Mouse (Mus musculus): Measurements from ENCODE around the gene Zfp672. TPM values are rescaled to one million over a fixed set of nuclear protein-coding genes. Genes with fewer than 3 reads are reported as not detected.

Gene Zfp672
- polyA plus RNA-seq (2017; shearing (Covaris generic)): 39.7 TPM

DNA sequence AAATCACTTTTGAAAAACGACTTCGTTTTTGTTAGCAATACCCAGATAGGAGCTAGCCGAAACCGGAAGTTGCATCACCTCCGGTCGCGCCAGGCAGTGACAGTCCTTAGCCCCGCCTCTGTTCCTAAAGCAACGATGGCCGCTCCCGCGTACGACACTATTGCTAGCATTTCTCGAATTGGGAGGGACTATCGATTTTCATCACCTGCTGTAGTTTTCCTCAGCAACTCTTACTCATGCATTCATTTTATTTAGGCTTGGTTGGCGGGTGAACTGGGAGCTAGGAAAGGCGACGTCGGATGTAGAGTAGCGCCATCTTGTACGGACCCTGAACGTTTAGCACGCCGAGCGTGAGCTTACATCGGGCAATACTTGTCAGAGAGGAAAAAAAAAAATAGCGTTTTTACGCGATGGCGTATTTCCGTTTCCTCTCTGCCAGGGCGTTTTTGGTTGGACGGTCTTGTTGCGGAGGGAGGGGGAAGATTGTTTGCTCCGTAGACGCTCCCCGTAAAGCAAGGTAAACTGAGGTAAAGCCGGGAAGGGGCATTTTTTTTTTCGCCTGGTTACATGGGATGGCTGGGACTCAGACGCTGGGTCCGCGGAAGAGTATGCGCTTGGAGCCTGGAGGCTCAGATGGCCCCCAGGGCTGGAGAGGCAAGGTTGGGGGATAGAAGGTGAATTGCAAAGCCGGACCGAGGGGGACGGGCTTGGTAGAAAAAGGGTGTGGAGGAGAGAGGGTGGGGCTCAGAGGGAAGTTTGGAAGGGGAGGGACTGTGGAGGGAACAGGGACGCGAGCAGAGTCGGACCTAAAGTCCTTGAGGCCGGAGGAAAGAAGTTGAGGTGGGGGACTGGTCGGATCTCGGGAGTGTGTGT lies at the start of gene Zfp672, which contains the start of gene Sh3bp5l:
Gene Zfp672 (minus strand): TSS at position 64 of the 873 bp plus-strand sequence.
Gene Sh3bp5l (plus strand): TSS at position 449 of the 873 bp plus-strand sequence.

DNA sequence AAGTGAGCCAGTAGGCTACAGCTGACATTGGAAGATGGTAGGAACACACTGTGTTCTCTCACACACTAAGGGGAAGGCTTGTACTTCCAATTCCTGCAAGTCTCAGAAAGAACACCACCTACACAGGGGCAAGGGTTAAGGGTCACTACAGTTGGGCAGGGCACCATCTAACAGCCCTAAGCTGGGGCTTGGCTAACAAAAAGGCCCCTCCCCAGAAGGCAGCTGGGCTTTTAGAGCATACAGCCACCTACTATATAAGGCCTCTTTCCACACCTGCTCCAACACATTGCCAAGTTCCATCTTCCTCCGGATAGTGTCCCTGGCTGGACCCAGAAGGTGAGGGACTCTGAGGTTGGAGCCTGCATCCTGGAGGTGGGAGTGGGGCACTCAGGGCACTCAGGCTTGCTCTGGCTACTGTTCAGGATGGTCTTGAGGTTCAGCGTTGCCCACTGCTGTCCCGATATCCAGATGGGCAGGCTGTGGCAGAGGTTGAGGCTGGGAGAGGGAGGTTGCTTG lies 48.7 kb upstream of the Zfp672 start, which contains the start of gene Lypd8:
Gene Lypd8 (plus strand): TSS at position 281 of the 516 bp plus-strand sequence.

DNA sequence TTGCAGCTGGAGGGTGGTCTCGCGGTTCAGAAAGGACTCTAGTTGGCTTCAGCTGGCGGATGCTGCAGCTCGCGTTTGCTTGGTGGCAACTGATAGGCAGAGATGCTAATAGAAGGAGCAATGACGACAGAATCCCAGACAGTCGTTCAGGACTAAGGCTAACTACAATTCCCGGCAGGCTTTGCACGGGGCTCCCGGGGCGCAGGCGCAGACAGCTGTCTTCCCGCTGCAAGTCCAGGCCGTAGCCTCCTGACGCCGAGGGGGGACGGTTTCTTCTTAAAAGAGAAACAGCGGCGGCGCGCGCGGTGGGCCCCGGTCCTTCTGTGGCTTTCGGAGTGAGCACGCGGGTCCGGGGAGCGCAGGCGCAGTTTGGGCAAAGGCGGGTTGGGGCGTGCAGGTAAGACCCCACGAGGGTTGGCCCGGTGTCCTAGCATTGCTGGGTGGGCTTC lies 23.3 kb downstream of the Zfp672 start, which contains the start of gene Zfp692:
Gene Zfp692 (plus strand): TSS at position 210 of the 449 bp plus-strand sequence.

DNA sequence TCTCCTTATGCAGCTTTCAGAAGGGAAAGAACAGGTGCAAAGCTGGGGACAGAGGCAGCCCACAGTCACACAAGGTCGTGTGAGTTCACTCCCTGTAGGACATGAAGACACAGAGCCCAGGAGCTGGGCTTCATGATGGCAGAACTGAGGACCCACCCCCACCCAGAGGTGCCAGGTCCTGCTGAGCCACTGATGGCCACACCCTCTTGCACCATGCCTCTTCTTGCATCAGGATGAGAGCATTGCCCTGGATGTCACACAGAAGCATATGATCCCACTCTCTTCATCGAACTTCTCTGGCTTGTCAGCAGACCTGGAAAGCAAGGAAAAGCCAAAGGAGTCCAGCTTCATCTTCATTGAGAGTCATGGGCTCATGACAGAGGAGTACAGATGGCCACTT lies 55.6 kb downstream of the Zfp672 start, which contains the start of gene 4930438A08Rik:
Gene 4930438A08Rik (plus strand): TSS at position 228 of the 400 bp plus-strand sequence.

Other genes starting within 250 kb of the Zfp672 start
- gene Gm12248, start 237.2 kb downstream of the Zfp672 start, polyA plus RNA-seq (2017; shearing (Covaris generic)): not detected
- 67.1 TPM for gene Cnot8, start 226.2 kb downstream of the Zfp672 start, polyA plus RNA-seq (2017; shearing (Covaris generic))
- 13.4 TPM for gene Gemin5, start 161.8 kb downstream of the Zfp672 start, polyA plus RNA-seq (2017; shearing (Covaris generic))
- gene Mrpl22, start 158.7 kb downstream of the Zfp672 start, polyA plus RNA-seq (2017; shearing (Covaris generic)): 37.7 TPM
- 194 TPM for gene Igtp, start 130.8 kb downstream of the Zfp672 start, polyA plus RNA-seq (2017; shearing (Covaris generic))
- gene Irgm2, start 130.7 kb downstream of the Zfp672 start, polyA plus RNA-seq (2017; shearing (Covaris generic)): 47.7 TPM
- not detected for gene 4930438A08Rik, start 55.5 kb downstream of the Zfp672 start, polyA plus RNA-seq (2017; shearing (Covaris generic))
- gene Zfp692, start 23.3 kb downstream of the Zfp672 start, polyA plus RNA-seq (2017; shearing (Covaris generic)): 39.8 TPM
- 12.9 TPM for gene Sh3bp5l, start 385 bp upstream of the Zfp672 start, polyA plus RNA-seq (2017; shearing (Covaris generic))
- gene Lypd8, start 48.7 kb upstream of the Zfp672 start, polyA plus RNA-seq (2017; shearing (Covaris generic)): 0.59 TPM
- not detected for gene 1810065E05Rik, start 90.8 kb upstream of the Zfp672 start, polyA plus RNA-seq (2017; shearing (Covaris generic))
- 0.84 TPM for gene Gm12253, start 102.2 kb upstream of the Zfp672 start, polyA plus RNA-seq (2017; shearing (Covaris generic))
- gene Lypd9, start 122.6 kb upstream of the Zfp672 start, polyA plus RNA-seq (2017; shearing (Covaris generic)): not detected
- not detected for gene Olfr30, start 131.9 kb upstream of the Zfp672 start, polyA plus RNA-seq (2017; shearing (Covaris generic))
- gene Olfr332, start 162.2 kb upstream of the Zfp672 start, polyA plus RNA-seq (2017; shearing (Covaris generic)): not detected
- not detected for gene Olfr331, start 172.2 kb upstream of the Zfp672 start, polyA plus RNA-seq (2017; shearing (Covaris generic))
- 0.99 TPM for gene Olfr330, start 204.5 kb upstream of the Zfp672 start, polyA plus RNA-seq (2017; shearing (Covaris generic))
- not detected for gene Olfr329-ps, start 216.1 kb upstream of the Zfp672 start, polyA plus RNA-seq (2017; shearing (Covaris generic))
- 0.18 TPM for gene Olfr328, start 225.3 kb upstream of the Zfp672 start, polyA plus RNA-seq (2017; shearing (Covaris generic))
- 0.37 TPM for gene Olfr224, start 240.2 kb upstream of the Zfp672 start, polyA plus RNA-seq (2017; shearing (Covaris generic))
- not detected for gene Olfr325, start 247.4 kb upstream of the Zfp672 start, polyA plus RNA-seq (2017; shearing (Covaris generic))